Mouse (Mus musculus) heart, postnatal 0 days (tissue): ENCODE measurements around the gene Cntn5.

Experiments
- CTCF ChIP-seq: IDR thresholded peaks from 2 replicates; pipeline ENCODE4 v1.5.1; 2016; ENCODE audit warnings: antibody characterized with exemption, control low read depth, low read depth
- EP300 ChIP-seq: IDR thresholded peaks from 2 replicates; pipeline ENCODE4 v1.6.1; 2016; ENCODE audit warnings: antibody characterized with exemption, low read depth

DNA sequence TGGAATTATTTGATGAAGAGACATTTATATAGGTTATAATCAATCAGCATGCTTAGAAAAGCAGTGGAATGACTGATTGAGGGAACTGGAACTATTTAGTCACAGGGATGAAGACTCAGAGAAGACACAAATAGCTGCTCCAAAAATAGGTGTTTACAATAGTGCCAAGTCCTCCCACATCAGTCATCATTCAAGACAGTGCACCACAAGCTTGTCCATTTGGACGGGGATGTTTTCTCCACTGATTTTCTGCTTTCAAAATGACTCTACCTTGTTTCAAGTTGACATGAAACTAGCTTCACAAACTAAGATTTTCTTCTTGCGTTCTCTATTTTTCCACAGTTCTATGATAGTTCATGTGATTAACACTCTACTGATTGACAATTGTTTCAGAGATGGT, 172.7 kb downstream of the Cntn5 start:
- TF ChIP-seq CTCF, result no peak
- TF ChIP-seq EP300, result no peak
